Mouse (Mus musculus) CD8-positive naive resting alpha-beta T cell, adult 2 months (primary cell): ENCODE data around the gene Gm20662.
A peak's percentile ranks its signal among the peaks of the same experiment; 100 is the strongest.

Source experiments
- DNase-seq, 2 experiments: peaks; one replicate each; pipeline ENCODE4 v3.0.0; 2022; ENCODE audit warnings: low read depth in 2 of 2, low spot score in 2 of 2

Gene Gm20662

DNA sequence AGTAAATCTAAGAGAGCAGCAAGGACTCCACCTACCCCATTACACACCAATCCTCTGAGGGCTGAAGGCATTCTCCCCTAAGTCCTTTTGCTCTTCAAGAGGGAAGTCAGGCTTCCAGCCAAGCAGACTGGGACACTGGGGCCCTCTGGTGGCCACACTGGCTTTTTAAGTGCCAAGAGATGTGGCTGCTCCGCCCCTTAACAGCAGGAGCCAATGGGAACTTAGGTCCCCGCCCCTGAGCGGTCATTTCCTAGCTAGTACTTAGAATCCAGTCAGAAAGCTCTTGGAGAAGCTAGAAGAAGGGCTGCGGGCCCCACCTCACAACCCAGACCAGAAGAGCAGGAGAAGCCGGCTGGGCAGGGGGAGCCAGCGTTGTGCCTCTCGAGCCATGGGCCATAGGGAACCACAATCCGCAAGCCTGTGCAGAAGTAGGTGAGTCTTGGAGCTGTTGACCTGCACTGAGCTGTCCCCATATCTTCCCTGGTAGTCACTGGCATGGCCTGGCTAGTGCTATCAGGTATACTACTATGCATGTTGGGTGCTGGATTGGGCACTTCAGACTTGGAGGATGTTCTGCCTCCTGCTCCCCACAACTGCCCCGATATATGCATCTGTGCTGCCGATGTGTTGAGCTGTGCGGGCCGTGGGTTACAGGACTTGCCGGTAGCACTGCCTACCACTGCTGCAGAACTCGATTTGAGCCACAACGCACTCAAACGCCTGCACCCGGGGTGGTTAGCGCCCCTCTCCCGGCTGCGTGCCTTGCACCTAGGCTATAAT is 56.9 kb downstream of the Gm20662 start, which contains the start of gene Amigo3:
Amigo3 (plus strand) TSS at position 275 of the 780 bp plus-strand sequence.
- DNase-seq = peak; percentile 92 to 97

DNA sequence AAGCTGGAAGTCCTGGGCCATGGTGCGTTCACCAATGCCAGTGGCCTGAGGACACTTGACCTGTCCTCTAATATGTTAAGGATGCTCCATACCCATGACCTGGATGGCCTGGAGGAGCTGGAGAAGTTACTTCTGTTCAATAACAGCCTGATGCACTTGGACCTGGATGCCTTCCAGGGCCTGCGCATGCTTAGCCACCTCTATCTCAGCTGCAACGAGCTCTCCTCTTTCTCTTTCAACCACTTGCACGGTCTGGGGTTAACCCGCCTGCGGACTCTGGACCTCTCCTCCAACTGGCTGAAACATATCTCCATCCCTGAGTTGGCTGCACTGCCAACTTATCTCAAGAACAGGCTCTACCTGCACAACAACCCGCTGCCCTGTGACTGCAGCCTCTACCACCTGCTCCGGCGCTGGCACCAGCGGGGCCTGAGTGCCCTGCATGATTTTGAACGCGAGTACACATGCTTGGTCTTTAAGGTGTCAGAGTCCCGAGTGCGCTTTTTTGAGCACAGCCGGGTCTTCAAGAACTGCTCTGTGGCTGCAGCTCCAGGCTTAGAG is 57.6 kb downstream of the Gm20662 start:
- no peak for DNase-seq

DNA sequence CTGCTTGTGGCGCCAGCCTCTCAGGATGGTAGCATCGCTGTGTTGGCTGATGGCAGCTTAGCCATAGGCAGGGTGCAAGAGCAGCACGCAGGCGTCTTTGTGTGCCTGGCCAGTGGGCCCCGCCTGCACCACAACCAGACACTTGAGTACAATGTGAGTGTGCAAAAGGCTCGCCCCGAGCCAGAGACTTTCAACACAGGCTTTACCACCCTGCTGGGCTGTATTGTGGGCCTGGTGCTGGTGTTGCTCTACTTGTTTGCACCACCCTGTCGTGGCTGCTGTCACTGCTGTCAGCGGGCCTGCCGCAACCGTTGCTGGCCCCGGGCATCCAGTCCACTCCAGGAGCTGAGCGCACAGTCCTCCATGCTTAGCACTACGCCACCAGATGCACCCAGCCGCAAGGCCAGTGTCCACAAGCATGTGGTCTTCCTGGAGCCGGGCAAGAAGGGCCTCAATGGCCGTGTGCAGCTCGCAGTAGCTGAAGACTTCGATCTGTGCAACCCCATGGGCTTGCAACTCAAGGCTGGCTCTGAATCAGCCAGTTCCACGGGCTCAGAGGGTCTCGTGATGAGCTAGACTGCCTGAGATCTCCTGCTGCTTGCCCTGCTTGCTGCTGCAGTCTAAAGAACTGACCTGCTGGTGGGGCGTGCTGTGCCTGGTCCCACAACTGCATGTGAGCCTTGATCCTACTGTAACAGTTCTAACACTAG is 58.3 kb downstream of the Gm20662 start:
- no peak for DNase-seq

DNA sequence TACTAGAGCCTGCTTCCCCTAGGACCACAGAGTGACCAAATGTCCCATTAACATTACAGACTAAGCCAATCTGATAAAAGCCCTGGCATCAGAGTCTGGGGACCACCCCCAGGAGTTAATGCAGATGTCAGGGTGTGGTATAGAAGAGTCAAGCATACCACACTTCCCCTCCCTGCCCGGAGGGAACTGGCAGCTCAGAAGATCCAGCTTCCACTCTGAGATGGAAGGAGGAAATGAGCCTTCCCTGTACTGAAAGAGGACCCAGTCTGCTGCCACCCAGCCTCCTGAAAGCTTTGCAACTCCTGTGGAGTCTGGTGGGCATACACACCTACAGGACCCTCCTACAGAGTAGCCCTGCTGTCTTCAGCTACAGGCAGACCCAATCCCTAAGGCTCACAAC is 58.9 kb downstream of the Gm20662 start:
- DNase-seq = no peak

DNA sequence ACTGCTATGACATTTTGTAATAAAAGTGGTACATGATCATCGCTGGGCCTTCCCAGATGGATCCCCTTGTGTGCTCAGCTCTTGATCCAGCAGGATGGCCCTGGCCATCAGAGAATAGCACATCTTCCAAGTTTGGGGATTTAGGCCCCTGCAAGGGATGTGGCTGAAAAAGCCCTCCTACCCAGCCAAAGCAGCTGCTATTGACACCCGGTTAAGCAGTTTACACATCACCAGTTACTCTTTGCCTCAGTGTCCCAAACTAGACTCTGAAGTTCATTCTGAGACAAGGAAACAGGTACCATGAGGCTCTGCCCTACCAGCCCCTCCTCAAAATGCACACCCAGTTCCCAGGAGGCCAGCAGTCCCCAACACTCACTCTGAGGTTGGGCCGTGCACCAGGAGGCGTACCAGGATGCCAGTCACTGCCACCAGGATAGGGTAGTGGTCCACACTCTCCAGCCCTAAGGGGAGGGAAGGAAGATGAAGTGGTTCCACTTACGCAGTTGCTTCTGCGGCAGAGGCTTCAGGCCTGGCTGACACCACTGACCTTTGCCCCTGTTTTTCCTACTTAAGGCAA is 59.6 kb downstream of the Gm20662 start:
- DNase-seq = no peak

DNA sequence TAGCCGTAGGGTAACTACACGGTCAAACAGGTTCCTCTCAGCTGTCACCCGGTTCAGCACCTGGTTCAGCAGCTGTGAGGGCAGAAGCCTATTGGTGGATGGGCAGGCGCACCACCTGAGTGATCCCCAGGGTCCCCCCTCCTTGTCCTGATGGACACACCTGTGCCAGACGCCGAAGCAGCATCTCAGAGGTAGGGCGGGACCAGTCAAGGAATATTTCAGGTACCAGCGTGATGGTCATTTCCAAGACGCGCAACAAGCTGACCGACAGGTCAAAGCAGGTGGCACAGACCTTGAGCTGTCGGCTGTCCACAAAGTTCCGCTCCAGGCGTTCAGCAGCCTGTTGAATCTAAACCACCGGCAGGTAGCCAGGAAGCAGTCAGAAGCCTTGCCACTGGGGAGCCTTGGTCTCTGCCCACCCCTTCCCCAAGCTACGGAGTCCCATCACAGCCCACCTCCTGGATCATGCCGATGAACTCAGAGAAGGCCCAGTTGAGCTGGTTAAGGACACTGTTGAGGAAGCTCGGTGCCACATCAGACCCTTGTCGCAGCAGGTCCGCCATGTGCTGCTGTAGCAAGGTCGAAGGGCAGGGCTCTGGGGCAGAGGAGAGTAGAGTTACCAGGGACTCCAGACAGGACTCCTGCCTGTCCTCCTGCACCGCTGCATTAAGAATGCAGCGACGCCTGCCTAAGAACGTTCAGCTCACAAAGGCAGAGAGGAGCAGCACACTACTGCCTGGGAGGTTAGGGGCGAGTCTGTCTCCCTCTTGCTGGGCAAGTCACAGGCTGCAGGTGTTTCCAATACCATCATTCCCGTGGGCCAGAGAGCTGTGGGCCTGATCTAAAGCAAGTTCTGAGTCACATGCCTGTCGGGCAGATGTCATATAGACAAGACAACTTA is 60.5 kb downstream of the Gm20662 start:
- no peak for DNase-seq

DNA sequence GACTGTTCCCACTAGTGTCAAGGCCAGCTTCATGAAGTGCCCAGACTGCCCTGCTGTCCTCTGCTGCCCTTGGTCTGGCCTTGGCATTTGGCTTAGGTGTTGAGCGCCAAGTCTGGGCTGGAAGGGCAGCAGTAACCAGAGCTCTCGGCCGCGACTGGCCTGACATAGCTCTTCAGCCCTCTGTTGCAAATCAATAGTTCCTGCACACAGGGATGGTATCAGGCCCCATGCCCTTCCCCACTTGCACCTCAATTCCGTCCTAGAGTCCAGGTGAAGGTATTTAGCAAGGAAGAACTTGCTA is 61.1 kb downstream of the Gm20662 start:
- DNase-seq = no peak

DNA sequence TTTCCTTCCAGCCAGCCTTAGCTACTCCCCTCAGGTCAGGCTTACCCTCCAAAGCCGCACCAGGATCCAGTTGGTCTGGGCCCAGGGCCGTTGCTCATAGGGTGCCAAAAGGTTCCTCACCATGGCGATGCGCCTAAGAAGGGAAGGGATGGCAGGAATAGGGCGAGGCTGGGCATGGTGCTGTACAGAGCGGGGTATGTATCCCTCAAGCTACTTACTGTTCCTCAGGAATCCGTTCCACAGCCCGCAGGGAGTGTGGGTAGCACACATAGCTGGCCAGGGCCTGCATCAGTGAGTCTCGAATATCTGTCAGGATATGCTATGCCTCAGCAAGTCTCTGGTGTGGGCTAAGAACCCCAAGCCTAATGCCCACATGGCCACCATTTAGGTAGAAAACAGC is 62.1 kb downstream of the Gm20662 start:
- DNase-seq = no peak

DNA sequence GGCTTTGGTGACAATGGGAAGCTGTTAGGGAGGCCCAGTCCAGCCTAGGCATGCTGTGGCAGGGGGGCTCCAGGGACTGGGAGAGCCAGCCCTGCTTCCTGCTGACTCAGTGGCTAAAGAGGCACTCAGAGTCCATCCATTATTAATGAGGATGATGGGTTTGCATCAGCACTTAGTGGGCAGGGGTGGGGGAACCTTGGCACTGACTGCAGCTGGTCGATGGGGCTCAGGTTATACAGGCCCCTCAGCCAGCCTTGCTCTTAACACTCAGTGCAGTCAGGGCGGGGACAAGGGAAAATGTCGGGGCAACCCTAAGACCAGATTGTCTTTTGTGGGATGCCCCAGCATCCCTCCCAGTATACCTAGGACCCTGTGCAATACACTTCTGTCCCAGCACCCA is 66.0 kb downstream of the Gm20662 start:
- DNase-seq = no peak

DNA sequence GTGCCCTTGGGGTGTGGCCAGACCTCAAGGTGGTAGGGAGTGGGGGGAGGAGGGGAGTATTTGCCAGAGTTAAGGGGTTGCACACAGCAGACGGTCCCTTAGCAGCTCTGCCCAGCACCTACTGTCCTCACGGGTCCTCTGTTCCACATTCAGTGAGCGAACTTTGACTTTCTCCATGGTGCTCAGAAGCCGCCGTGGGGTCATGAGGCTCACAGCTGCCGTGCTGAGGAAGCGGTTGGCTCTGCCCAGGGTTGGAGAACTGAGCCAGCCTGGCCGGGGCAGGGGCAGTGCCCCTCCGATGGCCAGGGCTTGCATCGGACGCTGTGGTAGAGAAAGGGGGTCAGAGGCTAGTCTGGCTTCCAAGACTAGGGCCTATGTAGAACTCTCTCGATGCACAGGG is 67.2 kb downstream of the Gm20662 start:
- no peak for DNase-seq

DNA sequence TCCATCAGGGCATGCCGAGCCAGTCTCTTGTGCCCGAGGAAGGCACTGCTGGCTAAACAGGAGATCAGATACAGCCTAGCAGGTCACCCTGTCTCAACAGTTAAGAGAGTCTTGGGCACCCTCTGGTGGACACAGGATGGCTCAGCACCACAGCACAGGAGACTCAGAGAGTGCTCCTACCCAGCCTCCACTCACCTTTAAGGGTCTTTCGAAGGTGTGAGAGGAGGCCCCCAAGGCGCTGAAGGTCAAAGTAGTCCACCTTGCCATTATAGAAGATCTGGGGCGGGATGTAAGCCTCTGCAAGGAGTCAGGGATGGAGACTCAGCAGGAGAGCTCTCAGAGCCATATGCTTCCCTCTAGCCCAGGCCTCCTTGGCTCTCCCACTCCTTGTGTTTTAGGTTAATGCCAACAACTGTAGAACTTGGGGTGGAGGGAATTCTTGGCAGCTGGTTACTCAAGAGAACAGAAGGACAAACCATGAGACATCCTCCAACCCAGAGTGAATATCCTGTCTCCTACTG is 69.4 kb downstream of the Gm20662 start:
- DNase-seq = no peak

DNA sequence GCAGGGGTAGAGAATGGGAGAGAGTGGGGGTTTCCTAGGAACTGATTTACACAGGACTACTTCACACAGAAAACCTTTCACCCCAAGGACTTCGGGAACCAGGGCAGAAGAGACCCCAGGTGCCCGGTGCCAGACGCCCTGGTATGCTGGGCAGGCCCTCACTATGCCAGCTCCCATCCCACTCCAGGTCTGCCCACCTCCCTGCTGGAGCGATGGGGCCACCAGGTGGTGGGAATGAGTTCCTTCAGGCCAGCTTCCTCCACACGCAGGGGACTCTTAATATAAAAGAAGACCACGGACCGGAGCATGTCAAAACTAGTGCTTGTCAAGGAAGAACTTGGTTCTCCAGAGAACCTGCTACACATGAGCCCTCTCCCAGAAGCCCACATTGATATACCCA is 71.0 kb downstream of the Gm20662 start:
- no peak for DNase-seq

DNA sequence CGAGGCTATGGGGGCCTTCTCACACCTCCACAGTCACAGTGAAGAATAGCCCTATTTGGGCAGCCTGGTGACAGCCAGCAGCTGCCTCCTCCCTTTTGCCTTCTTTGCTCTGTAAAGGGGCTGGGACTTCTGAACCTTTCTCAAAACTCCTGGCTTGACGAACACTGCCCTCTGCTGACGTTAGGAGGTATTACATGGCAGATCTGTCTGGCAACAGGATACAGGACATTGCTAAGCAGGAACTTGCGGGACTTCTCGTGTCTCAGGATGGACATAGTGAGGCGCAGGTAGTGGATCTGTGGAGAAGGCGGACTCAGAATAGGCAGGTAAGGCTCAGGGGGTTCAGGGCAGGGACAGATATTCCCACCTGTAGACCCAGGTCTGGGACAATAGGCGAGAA is 71.8 kb downstream of the Gm20662 start:
- DNase-seq = peak; percentile 78 to 84

DNA sequence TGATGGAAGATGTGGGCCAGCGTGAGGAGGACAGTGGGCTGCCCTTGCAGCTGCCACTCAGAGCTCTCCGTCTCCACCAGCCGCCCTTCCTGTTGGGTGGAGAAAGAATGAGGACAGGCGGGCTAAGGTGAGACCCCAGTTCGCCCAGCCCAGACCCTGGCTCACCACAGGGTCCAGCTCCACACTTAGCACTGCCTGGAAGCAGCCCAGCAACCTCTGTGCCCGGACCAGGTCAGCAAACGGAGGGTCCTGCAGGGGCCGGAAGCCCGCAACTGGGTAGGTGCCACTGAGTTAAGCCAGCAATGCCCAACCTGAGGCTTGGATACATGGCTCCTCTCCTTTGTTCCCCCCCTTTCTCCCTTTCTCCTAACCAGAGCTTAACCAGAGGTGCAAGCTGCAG is 72.9 kb downstream of the Gm20662 start:
- DNase-seq = no peak

DNA sequence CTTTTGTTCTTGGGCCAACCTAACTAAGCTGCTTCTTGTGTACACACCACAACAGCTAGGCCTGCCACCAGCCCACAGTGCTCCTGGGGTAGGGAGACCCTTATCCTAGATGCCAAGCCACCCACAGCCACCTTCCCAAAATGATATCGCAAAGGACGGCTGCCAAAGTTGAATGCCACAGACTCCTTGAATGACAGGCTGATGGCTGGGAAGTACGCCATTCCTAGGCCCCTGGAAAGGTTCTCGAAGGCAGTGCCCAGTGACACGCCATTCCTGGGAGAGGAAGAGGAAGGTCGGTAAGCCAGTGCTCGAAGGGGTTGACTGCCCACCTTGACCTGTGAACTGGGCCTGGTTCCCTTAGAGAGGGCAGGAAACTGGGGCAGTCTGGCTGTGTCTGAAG is 73.4 kb downstream of the Gm20662 start:
- no peak for DNase-seq

DNA sequence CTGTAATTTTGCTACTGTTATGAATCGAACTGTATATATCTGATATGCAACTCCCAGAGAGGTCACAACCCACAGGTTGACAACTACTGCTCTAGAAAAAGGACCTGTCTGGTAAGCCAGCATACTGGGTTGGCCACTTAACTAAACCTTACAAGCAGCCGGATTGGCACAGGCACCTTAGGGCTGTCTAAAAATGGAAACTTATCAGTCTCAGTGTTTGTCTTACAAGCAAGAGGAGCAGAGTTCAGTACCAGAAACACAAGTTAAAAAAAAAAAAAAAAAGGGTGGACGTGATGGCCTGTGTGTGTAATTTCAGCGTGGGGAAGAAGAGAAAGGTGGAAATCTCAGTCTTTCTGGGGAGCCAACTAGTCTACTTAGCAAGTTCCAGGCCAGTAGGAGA is 75.7 kb downstream of the Gm20662 start:
- DNase-seq = no peak

DNA sequence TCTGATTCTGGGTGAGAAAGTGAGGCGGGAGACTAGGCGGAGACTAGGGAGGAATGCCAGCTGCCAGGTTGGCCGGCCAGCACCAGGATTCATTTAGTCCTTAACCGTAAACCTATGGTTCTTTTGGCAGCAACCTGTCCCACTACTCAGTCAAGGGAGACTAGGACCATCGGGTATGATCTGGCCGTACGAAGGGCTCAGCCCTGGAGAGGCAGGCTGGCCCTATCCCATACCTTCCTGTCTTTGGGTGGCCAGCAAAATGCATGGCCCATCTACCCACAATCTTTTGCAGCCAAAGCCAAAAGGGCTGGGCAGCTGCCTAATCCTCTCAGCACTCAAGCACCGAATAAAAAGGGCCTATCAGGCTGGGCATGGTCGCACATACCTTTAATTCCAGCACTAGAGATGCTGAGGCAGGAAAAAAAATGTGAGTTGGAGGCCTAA is 76.4 kb downstream of the Gm20662 start:
- no peak for DNase-seq

DNA sequence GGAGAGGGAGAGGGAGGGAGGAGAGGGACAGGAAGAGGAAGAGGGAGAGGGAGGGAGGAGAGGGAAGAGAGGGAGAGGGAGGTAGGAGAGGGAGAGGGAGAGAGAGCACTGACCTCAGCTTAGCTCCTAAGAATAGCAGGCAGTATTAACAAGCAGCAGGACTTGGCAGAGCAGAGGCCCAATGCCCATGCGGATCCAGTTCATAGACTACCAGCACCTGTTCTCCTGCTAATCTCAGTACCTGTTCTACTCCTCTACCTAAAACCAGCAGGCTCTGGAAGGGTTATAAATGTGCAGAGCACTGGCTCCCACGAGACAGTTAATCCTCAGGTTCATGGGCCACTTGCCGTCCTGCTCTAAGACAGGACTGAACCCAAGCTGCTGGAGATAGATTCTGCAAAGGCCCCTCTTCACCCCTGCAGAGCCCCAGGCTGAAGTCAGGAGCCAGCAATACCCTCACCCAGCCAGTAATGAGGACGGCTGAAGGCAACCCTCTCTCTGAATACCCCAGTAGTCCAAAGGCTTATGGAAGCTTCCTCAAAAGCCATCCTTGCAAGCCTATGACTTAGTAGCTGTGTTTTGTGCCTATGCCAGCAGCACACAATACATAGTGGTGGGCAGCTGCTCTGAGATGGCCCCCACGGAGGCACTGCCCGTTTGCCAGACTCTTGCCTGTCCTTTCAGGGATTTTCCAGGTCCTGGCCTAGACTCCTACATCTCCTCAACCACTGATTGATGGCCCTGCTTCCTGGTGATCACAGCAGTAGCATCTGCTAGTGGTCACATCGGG is 77.2 kb downstream of the Gm20662 start:
- DNase-seq = no peak

DNA sequence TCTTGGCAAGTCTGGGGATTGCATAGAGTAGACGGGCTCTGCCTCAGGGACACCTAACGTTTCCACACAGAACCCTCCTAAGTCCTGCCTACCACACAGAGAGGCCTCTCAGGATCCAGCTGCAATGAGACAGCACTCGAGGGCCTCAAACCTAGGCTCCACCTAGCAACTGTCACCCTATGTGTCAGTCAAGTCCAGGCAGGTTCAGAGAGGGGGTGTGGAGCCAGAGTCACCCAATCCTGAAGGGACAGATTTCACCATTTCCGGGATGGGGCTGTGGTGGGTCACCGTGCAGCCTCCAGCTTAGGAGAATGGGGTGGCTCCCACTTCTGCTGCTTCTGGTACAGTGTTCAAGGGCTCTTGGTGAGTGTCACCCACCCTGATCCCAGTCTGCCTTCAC is 84.0 kb downstream of the Gm20662 start, which contains the start of gene Mst1:
Mst1 (plus strand) TSS at position 269 of the 400 bp plus-strand sequence.
- no peak for DNase-seq

DNA sequence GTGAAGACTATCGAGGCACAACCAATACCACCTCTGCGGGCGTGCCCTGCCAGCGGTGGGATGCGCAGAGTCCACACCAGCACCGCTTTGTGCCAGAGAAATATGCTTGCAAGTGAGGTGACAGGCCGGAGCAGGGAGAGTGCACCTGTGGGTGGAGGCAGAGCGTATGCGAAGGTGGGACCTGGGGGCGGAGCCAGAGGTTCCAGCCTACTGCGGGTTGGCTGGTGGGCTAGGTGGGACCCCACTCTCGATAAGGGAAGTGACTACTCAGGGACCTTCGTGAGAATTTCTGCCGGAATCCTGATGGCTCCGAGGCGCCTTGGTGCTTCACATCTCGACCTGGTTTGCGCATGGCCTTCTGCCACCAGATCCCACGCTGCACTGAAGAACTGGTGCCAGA is 86.4 kb downstream of the Gm20662 start:
- DNase-seq = no peak
